23 mouse cellular contexts compared by ENCODE assay signal in genomic region chr7:131552781-131553180, GRCm38 (mm10). TPM values are rescaled to one million over a fixed set of nuclear protein-coding genes. Genes with fewer than 3 reads are reported as not detected.
DNase-seq lines count a peak whose midpoint lies in the region; ATAC-seq and TF ChIP-seq lines count a peak whose summit lies in the region.
"Had no signal": no experiment of that assay in that cellular context is flagged by ENCODE, and none has a peak within 500 bp of the region (broad histone marks: within the 10 kb centered on the region; RNA-seq: fewer than 3 reads in every experiment).

No protein-coding gene starts in this region.

- H3K9ac ChIP-seq in hindbrain, embryonic 11.5 days (ENCODE audit: low read depth, low read length): no peak overlapping the region
- H3K9ac ChIP-seq in hindbrain, postnatal 0 days (replicated peaks; ENCODE audit: low read length): no peak overlapping the region
- no peak overlapping the region for H3K9ac ChIP-seq in neural tube, embryonic 12.5 days
- no peak overlapping the region for H3K9ac ChIP-seq in neural tube, embryonic 15.5 days (replicated peaks)
- H3K9ac ChIP-seq: embryonic facial prominence, embryonic 12.5 days; forebrain, embryonic 12.5 days; heart, embryonic 15.5 days had no signal

- TF ChIP-seq CTCF in hindbrain, postnatal 0 days (IDR thresholded peaks at IDR 0.05; ENCODE audit: low read depth): no peak
- TF ChIP-seq CTCF in brain, embryonic 14.5 days (IDR thresholded peaks at IDR 0.05; ENCODE audit: borderline replicate concordance, extremely low read depth, insufficient read depth, insufficient read length): no peak

- no peaks in the 10 kb centered on the region for H3K36me3 ChIP-seq in hindbrain, embryonic 11.5 days (ENCODE audit: control insufficient read depth, insufficient read depth, low read length)
- H3K36me3 ChIP-seq in hindbrain, postnatal 0 days (ENCODE audit: insufficient read depth, low read length): no peaks in the 10 kb centered on the region
- H3K36me3 ChIP-seq in neural tube, embryonic 12.5 days: no peaks in the 10 kb centered on the region
- no peaks in the 10 kb centered on the region for H3K36me3 ChIP-seq in neural tube, embryonic 15.5 days
- H3K36me3 ChIP-seq: embryonic facial prominence, embryonic 12.5 days; forebrain, embryonic 12.5 days; heart, embryonic 15.5 days had no signal

- 0 out of 2 replicates have a peak overlapping the region, but pooled peaks have one; percentile 1 for H3K4me3 ChIP-seq in hindbrain, embryonic 11.5 days (ENCODE audit: low read depth, low read length)
- no peak overlapping the region for H3K4me3 ChIP-seq in hindbrain, postnatal 0 days (ENCODE audit: low read length)
- no peak overlapping the region for H3K4me3 ChIP-seq in neural tube, embryonic 12.5 days
- no peak overlapping the region for H3K4me3 ChIP-seq in neural tube, embryonic 15.5 days (replicated peaks)
- H3K4me3 ChIP-seq: embryonic facial prominence, embryonic 12.5 days; heart, adult 2 months had no signal

- DNase-seq in hindbrain, embryonic 11.5 days (ENCODE audit: low spot score): no peak
- no peak for DNase-seq in hindbrain, postnatal 0 days (ENCODE audit: low spot score)
- DNase-seq in brain, embryonic 14.5 days (ENCODE audit: low read depth): peak; percentile 18
- no peak for DNase-seq in urinary bladder, postnatal 10 days (ENCODE audit: low spot score)
- DNase-seq: adrenal gland, adult 2 months; adrenal gland, postnatal 25 days; cerebellum, adult 2 months; gastrocnemius, postnatal 14 days; heart, adult 2 months; heart, postnatal 14 days had no signal

- no peaks in the 10 kb centered on the region for H3K9me3 ChIP-seq in hindbrain, embryonic 11.5 days (ENCODE audit: control insufficient read depth, low read length)
- no peaks in the 10 kb centered on the region for H3K9me3 ChIP-seq in hindbrain, postnatal 0 days (ENCODE audit: low read length)
- no peaks in the 10 kb centered on the region for H3K9me3 ChIP-seq in neural tube, embryonic 12.5 days
- H3K9me3 ChIP-seq in neural tube, embryonic 15.5 days (replicated peaks): no peaks in the 10 kb centered on the region
- H3K9me3 ChIP-seq: embryonic facial prominence, embryonic 12.5 days; forebrain, embryonic 12.5 days; heart, embryonic 15.5 days had no signal

- H3K4me1 ChIP-seq in hindbrain, embryonic 11.5 days (replicated peaks; ENCODE audit: control insufficient read depth, insufficient read depth, low read length): peaks cover 14% of the 10 kb centered on the region; the same call in 1 of the 2 replicates
- no peaks in the 10 kb centered on the region for H3K4me1 ChIP-seq in hindbrain, postnatal 0 days (ENCODE audit: insufficient read depth, low read length)
- H3K4me1 ChIP-seq in neural tube, embryonic 12.5 days: peaks cover 32% of the 10 kb centered on the region
- peaks cover 22% of the 10 kb centered on the region for H3K4me1 ChIP-seq in neural tube, embryonic 15.5 days

- ATAC-seq in hindbrain, embryonic 11.5 days (ENCODE audit: low FRiP score): no peak
- ATAC-seq in hindbrain, postnatal 0 days: no peak
- ATAC-seq in neural tube, embryonic 12.5 days (ENCODE audit: low FRiP score, low read depth): no peak
- ATAC-seq in neural tube, embryonic 15.5 days (ENCODE audit: low FRiP score): no peak
- ATAC-seq: forebrain, embryonic 16.5 days; intestine, postnatal 0 days; Patski had no signal

- no peak for TF ChIP-seq POLR2A in brain, embryonic 14.5 days (IDR thresholded peaks at IDR 0.05; ENCODE audit: borderline replicate concordance, extremely low read depth, insufficient read depth, insufficient read length, poor library complexity, severe bottlenecking)

- H3K4me2 ChIP-seq in hindbrain, embryonic 11.5 days (replicated peaks; ENCODE audit: low read depth, low read length): no peak overlapping the region
- no peak overlapping the region for H3K4me2 ChIP-seq in hindbrain, postnatal 0 days (ENCODE audit: low read depth, low read length)
- peak overlapping the region; percentile 12; the same call in 1 of the 2 replicates for H3K4me2 ChIP-seq in neural tube, embryonic 12.5 days (replicated peaks)
- H3K4me2 ChIP-seq in neural tube, embryonic 15.5 days: no peak overlapping the region
- H3K4me2 ChIP-seq: embryonic facial prominence, embryonic 12.5 days had no signal

- WGBS in hindbrain, embryonic 11.5 days: under 1% methylated on average over 5 of the region's 5 CpGs
- WGBS in hindbrain, postnatal 0 days: 2% methylated on average over 5 of the region's 5 CpGs
- 1% methylated on average over 5 of the region's 5 CpGs for WGBS in neural tube, embryonic 12.5 days
- WGBS in neural tube, embryonic 15.5 days: 3% methylated on average over 5 of the region's 5 CpGs

- peaks cover 98% of the 10 kb centered on the region for H3K27me3 ChIP-seq in hindbrain, embryonic 11.5 days (ENCODE audit: control insufficient read depth, insufficient read depth, low read length)
- H3K27me3 ChIP-seq in hindbrain, postnatal 0 days (ENCODE audit: insufficient read depth, low read length): peaks cover 81% of the 10 kb centered on the region
- peaks cover 100% of the 10 kb centered on the region for H3K27me3 ChIP-seq in neural tube, embryonic 12.5 days (replicated peaks)
- peaks cover 95% of the 10 kb centered on the region for H3K27me3 ChIP-seq in neural tube, embryonic 15.5 days (replicated peaks)

- H3K27ac ChIP-seq in hindbrain, embryonic 11.5 days (ENCODE audit: low read depth, low read length): no peak overlapping the region
- H3K27ac ChIP-seq in hindbrain, postnatal 0 days: no peak overlapping the region
- no peak overlapping the region for H3K27ac ChIP-seq in neural tube, embryonic 12.5 days
- no peak overlapping the region for H3K27ac ChIP-seq in neural tube, embryonic 15.5 days (replicated peaks)
- H3K27ac ChIP-seq: embryonic facial prominence, embryonic 12.5 days; forebrain, embryonic 12.5 days; heart, adult 2 months; heart, embryonic 15.5 days had no signal

RNA-seq across cellular contexts. Expression of gene Hmx2, which starts 4.2 kb away (rescaled TPM):
- 2.7 and 3.5 TPM in 2 replicates for polyA plus RNA-seq in hindbrain, embryonic 11.5 days (2014; fragmentation: Nextera tagmentation; extraction: Ambion mirVana)
- total RNA-seq in hindbrain, postnatal 0 days (2014; rRNA removed): 0.36 and 0.99 TPM in 2 replicates
- polyA plus RNA-seq in hindbrain, postnatal 0 days (2015; fragmentation: Nextera tagmentation; extraction: Ambion mirVana): 0.56 and 0.91 TPM in 2 replicates
- polyA plus RNA-seq in neural tube, embryonic 12.5 days (2016; fragmentation: Nextera tagmentation; extraction: Ambion mirVana): 2.6 and 2.7 TPM in 2 replicates
- 0.82 and 1.3 TPM in 2 replicates for polyA plus RNA-seq in neural tube, embryonic 15.5 days (2015; fragmentation: Nextera tagmentation; extraction: Ambion mirVana)
- 2.3 and 3.0 TPM in 2 replicates for polyA plus RNA-seq in brain, embryonic 14.5 days (2012; rRNA removed)
- total RNA-seq: adrenal gland, adult 2 months; adrenal gland, postnatal 25 days; gastrocnemius, adult 18-20 months; gastrocnemius, postnatal 14 days; heart, adult 2 months; heart, postnatal 14 days; hematopoietic stem cell, adult 5-6 weeks had no signal
- polyA plus RNA-seq: adrenal gland, adult 2 months; cerebellum, adult 2 months; gonadal fat pad, adult 2 months; heart, adult 2 months; heart, embryonic 11.5 days; heart, embryonic 15.5 days; inflammation-experienced regulatory T-cells, adult 6 months had no signal

RNA-seq across cellular contexts. Expression of gene Bub3, which starts 7.2 kb away (rescaled TPM):
- polyA plus RNA-seq in hindbrain, embryonic 11.5 days (2014; fragmentation: Nextera tagmentation; extraction: Ambion mirVana): 271 and 278 TPM in 2 replicates
- 95.2 and 97.8 TPM in 2 replicates for total RNA-seq in hindbrain, postnatal 0 days (2014; rRNA removed)
- polyA plus RNA-seq in hindbrain, postnatal 0 days (2015; fragmentation: Nextera tagmentation; extraction: Ambion mirVana): 127 and 132 TPM in 2 replicates
- 212 and 219 TPM in 2 replicates for polyA plus RNA-seq in neural tube, embryonic 12.5 days (2016; fragmentation: Nextera tagmentation; extraction: Ambion mirVana)
- 141 and 157 TPM in 2 replicates for polyA plus RNA-seq in neural tube, embryonic 15.5 days (2015; fragmentation: Nextera tagmentation; extraction: Ambion mirVana)
- polyA plus RNA-seq in brain, embryonic 14.5 days (2012; rRNA removed): 147 and 194 TPM in 2 replicates

RNA-seq across cellular contexts. Expression of gene Hmx3, which starts 10.1 kb away (rescaled TPM):
- 0.57 and 1.2 TPM in 2 replicates for polyA plus RNA-seq in hindbrain, embryonic 11.5 days (2014; fragmentation: Nextera tagmentation; extraction: Ambion mirVana)
- total RNA-seq in hindbrain, postnatal 0 days (2014; rRNA removed): 2.0 and 3.2 TPM in 2 replicates
- 1.2 and 1.5 TPM in 2 replicates for polyA plus RNA-seq in hindbrain, postnatal 0 days (2015; fragmentation: Nextera tagmentation; extraction: Ambion mirVana)
- 1.7 and 2.2 TPM in 2 replicates for polyA plus RNA-seq in neural tube, embryonic 12.5 days (2016; fragmentation: Nextera tagmentation; extraction: Ambion mirVana)
- polyA plus RNA-seq in neural tube, embryonic 15.5 days (2015; fragmentation: Nextera tagmentation; extraction: Ambion mirVana): 0.54 and 0.89 TPM in 2 replicates
- polyA plus RNA-seq in brain, embryonic 14.5 days (2012; rRNA removed): 3.1 and 3.5 TPM in 2 replicates
- total RNA-seq: adrenal gland, adult 2 months; adrenal gland, postnatal 25 days; gastrocnemius, adult 18-20 months; gastrocnemius, postnatal 14 days; heart, adult 2 months; heart, postnatal 14 days; hematopoietic stem cell, adult 5-6 weeks had no signal
- polyA plus RNA-seq: adrenal gland, adult 2 months; gonadal fat pad, adult 2 months; heart, adult 2 months; heart, embryonic 11.5 days; heart, embryonic 15.5 days; inflammation-experienced regulatory T-cells, adult 6 months had no signal
